Mouse (Mus musculus): ENCODE measurements around the gene Polr3b. TPM values are rescaled to one million over a fixed set of nuclear protein-coding genes. Genes with fewer than 3 reads are reported as not detected.

The Polr3b gene
- polyA plus RNA-seq, 1 experiment from 2014 or later: 16.0 TPM

- Histone ChIP-seq H3K27me3 (no peaks in the 10 kb centered on the region), H3K36me3 (peaks cover 56% of the 10 kb centered on the region), H3K4me3 (no peak overlapping the region), H3K9me3 (no peaks in the 10 kb centered on the region), H3K4me1 (peaks cover 3% of the 10 kb centered on the region; the same call in 1 of the 2 replicates), H3K4me2 (replicated peaks) (no peak overlapping the region), H3K27ac (no peak overlapping the region), H3K9ac (no peak overlapping the region)
- 77% methylated on average over 4 of the region's 4 CpGs for WGBS
- no peak for ATAC-seq (ENCODE audit: low FRiP score, low read depth)
Observed at GRCm38 (mm10) chr10:84648911-84649310, 26.8 kb downstream of the Polr3b start.

DNA sequence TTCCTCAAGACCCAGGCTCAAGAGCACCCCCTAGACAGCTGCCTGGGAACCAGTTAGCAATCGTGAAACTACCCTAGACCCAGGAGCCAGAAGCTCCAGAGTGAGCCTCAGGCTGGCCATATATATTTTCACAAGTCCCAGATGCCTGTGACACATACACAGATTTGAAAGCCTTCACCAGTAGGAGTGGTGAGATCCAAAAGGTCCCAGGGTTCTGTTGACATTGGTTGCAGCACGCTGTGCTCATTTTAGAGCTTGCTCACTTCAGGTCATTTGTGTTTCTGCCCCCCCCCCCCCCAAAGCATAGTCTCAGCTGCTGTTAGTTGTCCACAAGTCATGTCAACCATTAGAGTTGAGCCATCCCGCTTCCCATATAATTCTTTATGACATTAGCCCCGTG lies 31.9 kb downstream of the Polr3b start:
- 69% methylated on average over 4 of the region's 4 CpGs for WGBS

GRCm38 (mm10) chr10:84654731-84655130 lies 32.6 kb downstream of the Polr3b start:
- Histone ChIP-seq H3K4me3 (no peak overlapping the region), H3K36me3 (peaks cover 22% of the 10 kb centered on the region), H3K27ac (no peak overlapping the region), H3K9me3 (no peaks in the 10 kb centered on the region), H3K27me3 (no peaks in the 10 kb centered on the region), H3K4me2 (replicated peaks) (no peak overlapping the region), H3K4me1 (no peaks in the 10 kb centered on the region), H3K9ac (no peak overlapping the region)
- 83% methylated on average over 4 of the region's 4 CpGs for WGBS
- ATAC-seq (ENCODE audit: low FRiP score, low read depth): no peak

More for the DNA sequence above, 31.9 kb downstream of the Polr3b start:
- ATAC-seq (ENCODE audit: low FRiP score, low read depth): no peak
- H3K4me3 ChIP-seq: no peak overlapping the region
- H3K9ac ChIP-seq: no peak overlapping the region
- no peak overlapping the region for H3K27ac ChIP-seq
- peaks cover 28% of the 10 kb centered on the region for H3K36me3 ChIP-seq
- H3K4me2 ChIP-seq (replicated peaks): no peak overlapping the region
- no peaks in the 10 kb centered on the region for H3K27me3 ChIP-seq
- no peaks in the 10 kb centered on the region for H3K9me3 ChIP-seq
- H3K4me1 ChIP-seq: no peaks in the 10 kb centered on the region

GRCm38 (mm10) chr10:84656618-84657017 lies 34.5 kb downstream of the Polr3b start:
- Histone ChIP-seq H3K4me3 (no peak overlapping the region), H3K4me1 (no peaks in the 10 kb centered on the region), H3K9me3 (no peaks in the 10 kb centered on the region), H3K9ac (no peak overlapping the region), H3K27ac (no peak overlapping the region), H3K27me3 (no peaks in the 10 kb centered on the region), H3K36me3 (peaks cover 25% of the 10 kb centered on the region), H3K4me2 (replicated peaks) (no peak overlapping the region)
- ATAC-seq (ENCODE audit: low FRiP score, low read depth): no peak; the same call in 1 of the 2 replicates
- WGBS: 72% methylated on average over 4 of the region's 4 CpGs

DNA sequence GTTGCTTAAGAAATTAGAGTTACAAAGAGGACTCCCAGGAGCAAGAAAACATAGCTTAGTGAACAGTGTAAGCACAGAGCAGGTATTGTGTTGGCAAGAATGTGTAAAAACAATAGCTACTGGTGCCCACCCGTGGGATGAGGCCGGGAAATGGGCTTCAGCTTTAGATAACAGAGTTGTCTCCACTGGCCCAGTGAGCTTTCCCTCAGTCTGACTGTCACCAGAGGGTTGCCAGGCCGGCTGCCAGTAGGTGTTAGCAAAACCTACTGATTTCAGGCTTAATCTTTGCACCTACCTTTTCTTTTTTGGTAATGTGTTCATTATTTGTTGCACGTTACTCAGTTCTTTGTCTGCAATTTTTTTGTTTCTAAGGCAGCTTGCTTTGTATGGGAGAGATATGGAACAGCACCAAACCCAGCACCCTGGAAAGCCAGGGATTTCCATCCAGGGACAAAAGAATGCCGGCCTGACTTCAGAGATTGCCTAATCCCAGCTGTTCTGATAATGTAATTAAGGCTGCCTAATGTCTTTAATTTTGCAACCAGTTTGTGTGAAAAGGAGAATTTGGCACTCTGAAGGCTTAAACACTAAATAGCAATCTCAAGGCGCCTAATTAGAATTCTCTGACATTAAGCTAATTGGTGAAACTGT lies 35.5 kb downstream of the Polr3b start:
- WGBS: 79% methylated on average over 6 of the region's 6 CpGs
- no peak overlapping the region for H3K9ac ChIP-seq
- no peaks in the 10 kb centered on the region for H3K9me3 ChIP-seq
- peaks cover 30% of the 10 kb centered on the region for H3K36me3 ChIP-seq
- ATAC-seq (ENCODE audit: low FRiP score, low read depth): no peak
- H3K4me1 ChIP-seq: no peaks in the 10 kb centered on the region
- H3K27me3 ChIP-seq: no peaks in the 10 kb centered on the region
- no peak overlapping the region for H3K4me2 ChIP-seq (replicated peaks)
- no peak overlapping the region for H3K27ac ChIP-seq
- no peak overlapping the region for H3K4me3 ChIP-seq

- peaks cover 23% of the 10 kb centered on the region for H3K36me3 ChIP-seq
- H3K9me3 ChIP-seq: no peaks in the 10 kb centered on the region
- no peak overlapping the region for H3K4me3 ChIP-seq
- ATAC-seq (ENCODE audit: low FRiP score, low read depth): no peak
- no peak overlapping the region for H3K27ac ChIP-seq
- no peaks in the 10 kb centered on the region for H3K27me3 ChIP-seq
- H3K4me1 ChIP-seq: no peaks in the 10 kb centered on the region
- WGBS: 62% methylated on average over 18 of the region's 18 CpGs
- no peak overlapping the region for H3K4me2 ChIP-seq (replicated peaks)
- no peak overlapping the region for H3K9ac ChIP-seq
Observed at GRCm38 (mm10) chr10:84658088-84658848, 36.2 kb downstream of the Polr3b start.

GRCm38 (mm10) chr10:84659281-84659680 lies 37.2 kb downstream of the Polr3b start:
- no peaks in the 10 kb centered on the region for H3K9me3 ChIP-seq
- no peak for ATAC-seq (ENCODE audit: low FRiP score, low read depth)

GRCm38 (mm10) chr10:84662138-84662537 lies 40.0 kb downstream of the Polr3b start:
- H3K4me2 ChIP-seq (replicated peaks): no peak overlapping the region
- H3K27ac ChIP-seq: no peak overlapping the region
- no peak for ATAC-seq (ENCODE audit: low FRiP score, low read depth)
- H3K9ac ChIP-seq: no peak overlapping the region
- H3K4me1 ChIP-seq: no peaks in the 10 kb centered on the region
- peaks cover 16% of the 10 kb centered on the region for H3K36me3 ChIP-seq
- H3K9me3 ChIP-seq: no peaks in the 10 kb centered on the region
- H3K27me3 ChIP-seq: no peaks in the 10 kb centered on the region
- WGBS: 93% methylated on average over 6 of the region's 6 CpGs
- no peak overlapping the region for H3K4me3 ChIP-seq

More at GRCm38 (mm10) chr10:84659281-84659680, 37.2 kb downstream of the Polr3b start:
- Histone ChIP-seq H3K4me3 (no peak overlapping the region), H3K4me2 (replicated peaks) (no peak overlapping the region), H3K4me1 (no peaks in the 10 kb centered on the region), H3K9ac (no peak overlapping the region), H3K36me3 (peaks cover 19% of the 10 kb centered on the region), H3K27me3 (no peaks in the 10 kb centered on the region), H3K27ac (no peak overlapping the region)
- WGBS: 90% methylated on average over 3 of the region's 3 CpGs

GRCm38 (mm10) chr10:84665713-84666260 lies 43.7 kb downstream of the Polr3b start:
- WGBS: 53% methylated on average over 3 of the region's 3 CpGs
- Histone ChIP-seq H3K9me3 (no peaks in the 10 kb centered on the region), H3K27ac (no peak overlapping the region), H3K4me1 (no peaks in the 10 kb centered on the region), H3K9ac (no peak overlapping the region), H3K4me2 (replicated peaks) (no peak overlapping the region), H3K36me3 (peaks cover 33% of the 10 kb centered on the region), H3K27me3 (no peaks in the 10 kb centered on the region), H3K4me3 (no peak overlapping the region)
- ATAC-seq (ENCODE audit: low FRiP score, low read depth): no peak

GRCm38 (mm10) chr10:84675653-84676052 lies 53.6 kb downstream of the Polr3b start:
- no peak overlapping the region for H3K4me3 ChIP-seq
- H3K9me3 ChIP-seq: no peaks in the 10 kb centered on the region; the same call in 1 of the 2 replicates
- H3K27me3 ChIP-seq: no peaks in the 10 kb centered on the region
- H3K36me3 ChIP-seq: peaks cover 57% of the 10 kb centered on the region
- H3K4me1 ChIP-seq: no peaks in the 10 kb centered on the region
- no peak overlapping the region for H3K9ac ChIP-seq
- no peak for ATAC-seq (ENCODE audit: low FRiP score, low read depth)
- H3K27ac ChIP-seq: no peak overlapping the region
- H3K4me2 ChIP-seq (replicated peaks): no peak overlapping the region

- no peaks in the 10 kb centered on the region; the same call in 1 of the 2 replicates for H3K9me3 ChIP-seq
- no peak overlapping the region for H3K27ac ChIP-seq
- H3K4me3 ChIP-seq: no peak overlapping the region
- H3K4me2 ChIP-seq (replicated peaks): no peak overlapping the region
- 91% methylated on average over 8 of the region's 8 CpGs for WGBS
- no peaks in the 10 kb centered on the region for H3K4me1 ChIP-seq
- H3K27me3 ChIP-seq: no peaks in the 10 kb centered on the region
- peaks cover 57% of the 10 kb centered on the region for H3K36me3 ChIP-seq
- ATAC-seq (ENCODE audit: low FRiP score, low read depth): no peak
- no peak overlapping the region for H3K9ac ChIP-seq
Observed at GRCm38 (mm10) chr10:84676511-84676910, 54.4 kb downstream of the Polr3b start.

DNA sequence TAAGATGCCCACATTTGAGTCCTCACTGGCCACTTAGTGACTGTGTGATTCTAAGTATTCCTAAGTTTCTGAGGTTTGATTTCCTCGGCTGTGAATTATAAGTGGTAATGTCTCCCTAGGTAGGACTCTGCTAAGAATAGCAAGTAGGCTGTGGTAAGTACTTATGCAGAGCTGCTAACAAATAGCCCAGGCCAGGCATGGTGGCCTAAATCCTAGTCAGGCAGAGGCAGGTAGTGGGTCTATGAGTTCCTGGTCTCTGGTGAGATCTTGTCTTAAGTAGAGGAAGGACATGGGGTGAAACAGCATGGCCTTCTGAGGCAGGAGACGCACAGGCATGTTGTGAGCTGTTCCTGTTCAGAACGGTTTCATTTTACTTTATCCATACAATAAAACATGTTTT lies 55.8 kb downstream of the Polr3b start:
- Histone ChIP-seq H3K9me3 (no peaks in the 10 kb centered on the region; the same call in 1 of the 2 replicates), H3K4me1 (no peaks in the 10 kb centered on the region), H3K36me3 (peaks cover 53% of the 10 kb centered on the region), H3K4me3 (no peak overlapping the region), H3K27me3 (no peaks in the 10 kb centered on the region), H3K9ac (no peak overlapping the region), H3K4me2 (replicated peaks) (no peak overlapping the region), H3K27ac (no peak overlapping the region)
- no peak for ATAC-seq (ENCODE audit: low FRiP score, low read depth)
- 72% methylated on average over 3 of the region's 3 CpGs for WGBS

All from limb, embryonic 13.5 days (tissue).